Mouse (Mus musculus) CD4-positive, CD25-positive, alpha-beta regulatory T cell, adult 4 months (primary cell): ENCODE data around the gene Sox2. TPM values are rescaled to one million over a fixed set of nuclear protein-coding genes. Genes with fewer than 3 reads are reported as not detected.

ENCODE experiments used
- ATAC-seq: one replicate; pipeline ENCODE4 v1.8.0; 2017
- polyA plus RNA-seq, 2 experiments: library from polyadenylated mRNA; unstranded; fragments of 100-300 nt; shearing (Covaris generic); gene quantifications; one replicate each; pipeline ENCODE4 v1.2.1; 2017

The Sox2 gene
- polyA plus RNA-seq, 2 experiments from 2014 or later: not detected

GRCm38 (mm10) chr3:34660542-34661290, 10.5 kb downstream of the Sox2 start:
- no peak for ATAC-seq

DNA sequence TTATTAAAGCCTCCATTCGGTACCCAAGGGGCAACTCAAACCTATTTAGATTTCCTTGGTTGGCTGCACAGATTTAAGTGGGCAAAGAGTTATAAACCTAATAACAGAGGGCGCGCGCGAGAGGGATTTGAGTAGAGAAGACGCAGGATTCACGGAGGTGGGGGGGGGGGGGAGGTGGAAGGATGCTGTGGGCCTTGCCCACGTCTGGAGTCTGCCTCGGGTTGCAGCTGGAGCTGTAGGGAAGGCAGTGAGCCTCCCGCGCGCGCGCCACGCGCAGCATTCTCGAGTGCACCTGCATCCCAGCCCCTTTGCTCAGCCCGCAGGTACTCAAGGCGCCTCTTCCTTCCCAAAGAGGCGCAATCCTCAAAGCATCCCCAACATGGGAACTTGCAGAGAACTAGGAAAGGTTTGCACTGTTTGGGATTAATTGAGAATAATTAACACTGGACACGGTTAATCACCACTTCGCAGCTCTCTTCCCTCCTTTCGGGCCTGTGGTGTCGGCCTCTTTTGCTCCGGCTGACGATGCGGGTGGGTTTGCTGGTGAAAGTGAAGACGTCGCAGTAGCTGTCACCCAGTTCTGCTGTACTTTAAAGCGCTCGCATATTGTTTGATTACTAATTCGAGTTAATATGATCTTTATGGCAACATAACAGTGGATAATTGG, 11.3 kb downstream of the Sox2 start:
- ATAC-seq: no peak

- ATAC-seq: no peak
Observed at GRCm38 (mm10) chr3:34662008-34662711, 12.0 kb downstream of the Sox2 start.

DNA sequence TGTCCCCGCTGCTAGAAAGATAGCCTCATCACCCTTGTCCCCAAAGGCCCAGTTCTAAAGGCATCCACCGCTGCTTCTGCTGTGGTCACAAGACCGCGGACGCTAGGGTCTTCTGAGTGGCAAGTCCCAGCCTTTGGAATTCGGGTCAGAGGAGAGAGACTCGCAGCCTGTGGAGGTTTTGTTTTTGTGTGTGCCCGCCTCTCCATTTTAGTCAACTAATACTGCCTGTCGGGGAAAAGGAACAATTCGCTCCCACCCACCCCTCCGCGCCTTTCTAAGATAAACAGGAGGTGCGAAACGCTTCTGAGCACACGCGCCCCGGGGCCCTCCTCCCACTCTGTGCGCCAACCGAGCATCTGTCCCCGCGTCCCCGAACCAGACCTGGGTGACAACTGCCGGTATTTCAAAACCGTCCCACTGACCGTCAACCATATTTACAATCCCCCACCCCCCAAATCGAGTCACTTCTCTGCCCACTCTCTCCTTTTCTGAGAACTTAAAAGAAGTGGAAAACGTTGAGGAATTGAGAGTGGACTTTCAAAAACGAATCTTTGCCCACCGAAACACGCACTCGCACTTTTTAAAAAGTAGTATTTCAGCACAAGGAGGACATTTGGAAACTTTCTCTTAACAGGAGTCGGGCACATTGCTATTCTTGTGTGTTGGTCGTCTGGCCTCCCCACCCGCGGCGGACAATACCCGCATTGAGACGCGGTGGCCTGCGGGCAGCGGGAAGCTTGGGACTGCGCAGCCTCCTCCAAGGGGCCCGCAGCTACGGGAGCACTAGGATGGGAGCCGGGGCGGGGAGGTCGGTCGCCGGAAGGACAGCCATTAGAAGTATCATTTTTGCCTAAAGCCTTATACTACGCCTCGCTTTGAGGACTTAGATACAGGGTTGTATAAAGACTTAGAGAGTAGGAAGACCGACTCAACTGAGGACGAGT, 12.8 kb downstream of the Sox2 start:
- no peak for ATAC-seq

- ATAC-seq: no peak
Observed at GRCm38 (mm10) chr3:34663701-34664635, 13.8 kb downstream of the Sox2 start.

- no peak for ATAC-seq
Observed at GRCm38 (mm10) chr3:34664636-34665531, 14.7 kb downstream of the Sox2 start.

GRCm38 (mm10) chr3:34665751-34666665, 15.8 kb downstream of the Sox2 start:
- ATAC-seq: no peak

DNA sequence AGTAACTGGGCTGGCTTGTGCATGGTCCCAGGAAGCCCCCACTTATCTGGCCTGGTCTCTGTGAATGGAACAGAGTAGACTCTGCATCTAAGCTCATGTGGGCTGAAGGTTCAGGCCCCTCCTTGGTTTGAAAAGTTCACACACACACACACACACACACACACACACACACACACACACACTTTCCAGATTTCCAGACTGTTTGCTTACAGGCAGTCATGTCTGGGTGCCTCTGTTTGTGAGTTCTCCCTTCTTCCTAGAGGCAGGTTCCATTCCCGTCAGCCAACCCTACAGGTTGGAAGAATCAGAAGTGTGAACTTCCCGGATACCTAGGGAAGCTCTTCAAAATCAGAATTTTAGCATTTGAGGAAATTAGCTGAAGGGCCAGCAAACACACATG, 17.0 kb downstream of the Sox2 start:
- no peak for ATAC-seq

- no peak for ATAC-seq
Observed at GRCm38 (mm10) chr3:34667881-34668817, 17.9 kb downstream of the Sox2 start.

DNA sequence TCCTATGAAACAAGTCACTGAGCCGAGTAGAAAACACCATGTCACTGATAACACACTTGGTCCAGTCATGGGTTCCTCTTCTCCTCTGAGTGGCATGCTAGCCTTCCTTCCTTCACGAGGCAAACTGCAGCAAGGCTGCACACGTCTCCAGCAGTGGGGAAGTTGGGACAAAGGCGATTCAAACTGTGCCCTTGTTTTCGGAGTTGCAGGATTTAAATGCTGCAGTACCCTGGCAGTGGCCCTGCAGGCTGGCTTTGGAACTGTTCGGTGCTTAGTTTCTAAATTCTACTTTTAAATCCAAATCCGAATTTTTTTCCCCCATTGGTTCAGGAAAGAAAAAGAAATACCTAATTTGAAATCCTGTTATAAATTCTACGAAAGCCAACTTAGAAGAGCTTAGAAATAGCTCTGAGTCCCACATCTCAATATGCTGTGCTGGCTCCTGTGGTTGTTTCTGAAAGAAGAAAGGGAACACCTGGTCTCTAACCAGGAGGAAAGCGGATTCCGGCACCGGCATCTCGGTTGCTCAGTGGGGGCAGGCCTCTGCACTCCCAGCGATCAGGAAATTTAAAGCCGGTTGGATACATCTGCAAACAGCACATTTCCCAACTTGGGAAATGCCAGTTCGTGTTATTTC, 20.9 kb downstream of the Sox2 start:
- ATAC-seq: no peak

DNA sequence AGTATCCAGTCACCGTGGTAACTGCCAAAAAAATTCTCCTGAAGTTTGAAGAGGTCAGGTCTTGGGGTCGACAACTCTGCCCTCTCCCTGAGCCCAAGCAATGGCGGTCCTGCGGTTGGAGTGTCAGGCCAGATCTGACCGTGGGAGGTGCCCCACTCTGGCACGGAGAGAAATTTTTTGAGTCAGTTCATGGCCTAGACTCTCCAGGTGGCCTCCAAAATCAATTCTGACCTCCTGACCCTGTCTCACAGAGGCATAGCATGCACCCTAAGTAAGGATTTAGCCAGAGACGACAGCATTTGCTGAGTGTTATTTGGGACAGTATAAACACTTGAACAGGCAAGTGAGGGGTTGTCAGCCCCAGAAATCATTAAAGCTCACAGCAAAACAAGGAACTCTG, 28.6 kb downstream of the Sox2 start:
- no peak for ATAC-seq

DNA sequence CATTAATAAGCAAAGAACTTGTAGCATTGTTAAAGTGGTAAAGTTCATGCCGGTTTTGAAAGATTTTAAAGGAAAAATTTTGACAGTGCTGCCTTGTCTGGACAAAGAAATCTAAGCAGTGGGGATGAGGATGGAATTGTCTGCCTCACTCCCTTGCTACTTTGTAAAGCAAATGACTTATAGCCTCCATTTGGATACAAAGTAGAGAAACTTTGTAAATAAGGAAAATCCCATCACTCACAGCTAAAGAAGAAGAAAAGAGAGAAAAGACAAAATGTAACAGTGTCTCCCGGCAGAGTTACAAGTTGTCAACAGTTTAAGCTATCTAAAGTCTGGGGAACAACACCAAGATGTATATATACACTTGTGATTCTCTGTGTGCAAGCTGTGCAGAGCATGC, 29.2 kb downstream of the Sox2 start:
- ATAC-seq: no peak

- no peak for ATAC-seq
Observed at GRCm38 (mm10) chr3:34679921-34680320, 29.7 kb downstream of the Sox2 start.

DNA sequence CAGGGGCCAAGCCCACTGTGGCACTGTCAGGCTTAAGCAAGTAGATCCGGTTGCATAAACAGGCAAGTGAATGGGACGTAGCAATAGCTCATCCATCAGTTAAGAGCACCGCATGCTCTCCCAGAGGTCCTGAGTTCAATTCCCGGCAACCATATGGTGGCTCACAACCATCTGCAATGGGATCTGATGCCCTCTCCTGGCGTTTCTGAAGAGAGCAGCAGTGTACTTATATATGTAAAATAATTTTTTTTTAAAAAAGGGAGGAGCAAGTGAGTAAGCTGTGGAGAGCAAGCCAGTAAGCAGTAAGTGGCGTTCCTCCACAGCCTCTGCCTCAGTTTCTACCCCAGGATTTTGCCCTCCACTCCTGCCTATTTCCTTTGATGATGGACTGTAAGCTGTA, 37.9 kb downstream of the Sox2 start:
- ATAC-seq: no peak

- ATAC-seq: no peak
Observed at GRCm38 (mm10) chr3:34691703-34692393, 41.6 kb downstream of the Sox2 start.

DNA sequence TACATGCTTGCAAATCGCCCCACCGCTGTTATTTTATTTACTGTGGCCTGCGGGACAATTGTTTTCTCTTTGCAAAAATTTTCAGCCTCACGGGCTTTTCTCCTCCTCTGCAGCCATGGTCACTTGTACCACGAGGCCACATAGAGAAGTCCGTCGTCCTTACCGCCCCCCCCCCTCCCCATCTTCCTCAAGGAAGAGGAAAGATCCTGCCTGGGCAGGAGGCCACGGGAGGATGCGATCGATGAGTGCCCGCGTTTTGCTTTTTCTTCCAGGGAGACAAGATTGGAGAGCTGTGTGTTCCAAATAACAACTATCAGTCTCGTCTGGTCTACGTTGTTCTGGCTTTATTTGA, 42.2 kb downstream of the Sox2 start:
- no peak for ATAC-seq
